Mouse (Mus musculus): ENCODE data around the gene Urm1. TPM values are rescaled to one million over a fixed set of nuclear protein-coding genes. Genes with fewer than 3 reads are reported as not detected.
"Not testable (repeated sequence)": the region's sequence is repeated elsewhere in the genome, so short reads cannot be mapped to it uniquely, and the experiment has no call there.

The Urm1 gene
- polyA plus RNA-seq, 1 experiment, result 31.9 TPM

DNA sequence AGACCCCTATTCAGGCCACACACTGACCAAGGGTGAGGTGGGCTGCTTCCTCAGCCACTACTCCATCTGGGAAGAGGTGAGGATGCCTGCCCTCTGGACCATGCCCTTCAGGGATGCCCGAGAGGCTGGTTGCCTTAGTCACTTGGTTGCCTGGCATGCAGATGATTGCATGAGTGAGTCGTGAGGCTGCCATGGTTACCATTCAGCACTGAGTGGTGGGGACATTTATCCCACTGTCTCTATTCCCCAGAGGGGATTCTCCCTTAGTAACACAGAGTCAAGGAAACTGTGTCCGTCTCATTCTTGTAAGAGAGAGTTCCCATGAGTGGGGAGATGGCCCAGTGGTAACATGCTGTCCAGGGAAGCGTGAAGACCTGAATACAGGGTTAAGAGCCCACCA, 58.2 kb downstream of the Urm1 start:
- 91% methylated on average over 4 of the region's 4 CpGs for WGBS
- no peaks in the 10 kb centered on the region for H3K36me3 ChIP-seq (ENCODE audit: control insufficient read depth, insufficient read depth, low read length)
- H3K4me1 ChIP-seq (ENCODE audit: control insufficient read depth, insufficient read depth, insufficient read length), result no peaks in the 10 kb centered on the region
- TF ChIP-seq POLR2A (IDR thresholded peaks at IDR 0.05; ENCODE audit: low read depth, low read length) (no peak), CTCF (IDR thresholded peaks at IDR 0.05; ENCODE audit: extremely low read depth, insufficient read depth, insufficient read length, insufficient replicate concordance) (no peak)
- no peak for DNase-seq (ENCODE audit: low read depth in 1 of 2, low spot score in 2 of 2)
- no peaks in the 10 kb centered on the region for H3K27me3 ChIP-seq (ENCODE audit: control insufficient read depth, insufficient read depth, low read length)
- no peak overlapping the region for H3K4me3 ChIP-seq (ENCODE audit: extremely low read depth, insufficient read depth, insufficient read length)
- no peak overlapping the region for H3K27ac ChIP-seq (ENCODE audit: insufficient read depth, low read length)

DNA sequence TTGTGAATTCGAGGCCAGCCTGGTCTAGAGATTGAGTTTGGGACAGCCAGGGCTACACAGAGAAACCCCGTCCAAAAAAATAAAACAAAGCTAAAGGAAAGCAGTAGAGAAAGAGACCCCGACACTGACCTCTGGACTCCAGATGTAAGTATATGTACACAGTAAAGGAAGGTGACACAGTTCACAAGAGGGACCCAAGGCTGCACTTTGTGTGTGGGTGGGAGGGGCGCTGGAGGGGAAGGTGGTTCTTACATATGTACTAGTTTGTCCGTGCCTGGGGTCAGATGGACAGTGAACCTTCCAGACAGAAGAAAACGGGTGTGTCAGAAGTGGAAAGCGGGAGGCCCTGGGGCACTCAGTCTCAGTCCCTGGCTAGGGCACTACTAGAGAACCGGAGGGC, 59.3 kb downstream of the Urm1 start:
- WGBS, result 94% methylated on average over 8 of the region's 8 CpGs
- Histone ChIP-seq H3K4me3 (ENCODE audit: extremely low read depth, insufficient read depth, insufficient read length) (no peak overlapping the region), H3K27ac (ENCODE audit: insufficient read depth, low read length) (no peak overlapping the region), H3K36me3 (ENCODE audit: control insufficient read depth, insufficient read depth, low read length) (no peaks in the 10 kb centered on the region), H3K4me1 (ENCODE audit: control insufficient read depth, insufficient read depth, insufficient read length) (no peaks in the 10 kb centered on the region), H3K27me3 (ENCODE audit: control insufficient read depth, insufficient read depth, low read length) (no peaks in the 10 kb centered on the region)
- no peak for TF ChIP-seq CTCF (IDR thresholded peaks at IDR 0.05; ENCODE audit: extremely low read depth, insufficient read depth, insufficient read length, insufficient replicate concordance)
- TF ChIP-seq POLR2A (IDR thresholded peaks at IDR 0.05; ENCODE audit: low read depth, low read length), result no peak
- no peak for DNase-seq (ENCODE audit: low read depth in 1 of 2, low spot score in 2 of 2)

DNA sequence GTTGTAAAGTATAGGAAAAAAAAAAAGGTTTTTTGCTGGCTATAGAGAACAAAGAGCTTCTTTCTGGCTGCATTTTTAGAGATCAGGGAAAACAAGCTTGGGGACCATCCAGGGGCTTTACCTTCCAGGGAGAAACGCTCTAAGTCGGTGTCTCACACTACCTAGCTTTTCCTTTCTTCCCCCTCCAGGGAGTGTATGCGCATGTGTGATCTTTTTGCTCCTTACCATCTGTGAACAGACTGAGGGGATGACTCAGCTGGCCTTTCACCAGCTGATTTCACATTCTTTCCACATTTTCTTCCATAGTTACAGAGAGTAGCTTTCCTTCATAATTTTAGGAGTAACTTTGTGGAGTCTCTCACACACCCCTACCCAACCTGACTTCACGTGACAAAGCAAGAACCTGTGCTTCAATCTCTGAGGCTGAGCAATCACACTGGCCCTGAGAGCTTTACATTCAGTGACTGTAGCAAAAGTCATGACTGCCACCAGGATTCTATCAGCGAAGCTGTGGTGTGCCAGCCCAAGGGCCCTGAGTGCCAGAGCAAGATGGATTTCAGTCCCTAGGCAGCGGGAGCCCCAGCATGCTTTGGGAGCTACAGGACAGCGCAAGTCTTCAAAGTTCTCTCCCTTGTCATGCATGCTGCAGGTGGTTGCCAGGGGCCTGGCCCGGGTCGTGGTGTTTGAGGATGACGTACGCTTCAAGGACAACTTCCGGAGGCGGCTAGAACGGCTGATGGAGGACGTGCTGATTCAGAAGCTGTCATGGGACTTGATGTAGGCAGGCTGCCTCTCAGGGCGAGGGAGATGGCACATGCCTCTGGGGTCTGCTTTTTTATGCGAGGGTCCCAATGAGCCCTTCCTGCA, 60.3 kb downstream of the Urm1 start:
- Histone ChIP-seq H3K27ac (ENCODE audit: insufficient read depth, low read length) (no peak overlapping the region), H3K4me3 (ENCODE audit: extremely low read depth, insufficient read depth, insufficient read length) (no peak overlapping the region), H3K4me1 (ENCODE audit: control insufficient read depth, insufficient read depth, insufficient read length) (no peaks in the 10 kb centered on the region), H3K36me3 (ENCODE audit: control insufficient read depth, insufficient read depth, low read length) (no peaks in the 10 kb centered on the region), H3K27me3 (ENCODE audit: control insufficient read depth, insufficient read depth, low read length) (no peaks in the 10 kb centered on the region)
- no peak for DNase-seq (ENCODE audit: low read depth in 1 of 2, low spot score in 2 of 2)
- 94% methylated on average over 17 of the region's 17 CpGs for WGBS
- TF ChIP-seq CTCF (IDR thresholded peaks at IDR 0.05; ENCODE audit: extremely low read depth, insufficient read depth, insufficient read length, insufficient replicate concordance), result no peak
- no peak for TF ChIP-seq POLR2A (IDR thresholded peaks at IDR 0.05; ENCODE audit: low read depth, low read length)

DNA sequence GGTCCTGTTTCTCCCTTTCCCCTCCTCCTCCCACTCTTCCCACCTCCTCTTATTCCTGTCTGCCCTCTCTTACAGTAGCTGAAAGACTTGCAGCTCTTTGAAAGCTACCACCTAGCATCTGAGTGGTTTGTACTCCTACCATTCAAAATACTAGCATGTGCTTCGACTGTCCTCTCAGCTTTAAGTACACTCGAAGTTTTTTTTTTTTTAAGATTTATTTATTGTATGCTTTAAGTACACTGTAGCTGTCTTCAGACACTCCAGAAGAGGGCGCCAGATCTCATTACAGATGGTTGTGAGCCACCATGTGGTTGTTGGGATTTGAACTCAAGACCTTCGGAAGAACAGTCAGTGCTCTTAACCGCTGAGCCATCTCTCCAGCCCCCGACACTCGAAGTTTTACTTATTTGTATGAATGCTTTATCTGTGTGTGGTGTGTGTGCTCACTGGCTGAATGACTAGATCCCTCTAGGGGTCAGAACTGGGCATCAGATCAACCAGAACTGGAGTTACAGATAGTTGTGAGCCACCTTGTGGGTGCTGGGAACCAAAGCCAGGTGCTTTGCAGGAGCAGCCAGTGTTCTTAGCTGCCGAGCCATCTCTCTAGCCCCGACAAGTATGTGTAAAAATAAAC, 66.9 kb downstream of the Urm1 start:
- peaks cover 10% of the 10 kb centered on the region for H3K4me1 ChIP-seq (ENCODE audit: control insufficient read depth, insufficient read depth, insufficient read length)
- H3K4me3 ChIP-seq (ENCODE audit: extremely low read depth, insufficient read depth, insufficient read length), result not testable (repeated sequence)
- WGBS, result 58% methylated on average over 9 of the region's 9 CpGs

DNA sequence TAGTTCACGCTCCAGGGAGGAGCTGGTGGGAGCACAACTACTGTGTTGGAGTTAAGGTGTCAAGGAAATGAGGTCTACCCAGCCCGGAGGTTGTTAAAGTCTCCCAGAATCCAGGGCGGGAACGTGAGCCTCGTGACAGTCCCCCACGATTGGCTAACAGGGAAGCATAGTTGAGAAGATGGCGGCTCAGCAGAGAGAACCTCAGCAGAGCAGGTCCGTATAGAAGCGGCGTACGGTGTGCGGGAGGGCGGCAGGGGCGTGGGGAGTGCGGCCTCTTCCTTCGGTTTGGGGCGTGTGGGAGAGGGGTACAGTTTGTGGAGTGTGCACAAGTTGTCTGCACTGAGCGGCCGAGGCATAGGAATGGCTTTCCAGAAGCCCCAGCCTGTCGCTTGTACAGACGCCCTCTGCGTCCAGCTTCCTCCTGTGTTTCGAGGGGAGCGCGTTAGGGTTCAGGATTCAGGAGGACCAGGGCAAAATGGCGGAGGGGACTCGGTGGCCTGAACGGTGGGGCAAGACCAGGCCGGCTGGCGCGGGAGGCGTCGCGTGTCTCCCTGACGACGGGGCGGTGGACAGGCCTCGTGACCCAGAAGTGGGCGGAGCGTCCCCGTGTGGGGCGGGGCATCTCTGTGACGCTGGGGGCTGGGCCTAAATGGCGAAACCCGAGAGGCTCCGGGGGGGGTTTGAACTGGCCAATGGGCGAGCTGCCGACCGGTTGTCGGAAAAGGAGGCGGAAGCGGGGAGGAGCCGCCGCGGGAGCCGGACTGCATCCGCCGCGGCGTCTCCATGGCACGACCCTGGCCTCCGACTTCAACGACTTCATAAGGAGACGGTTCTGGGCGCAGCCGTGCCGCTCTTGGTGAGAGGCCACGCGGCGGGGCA, 69.4 kb downstream of the Urm1 start, which contains the start of gene Odf2:
Odf2 (plus strand) TSS at position 156 of the 879 bp plus-strand sequence.
- DNase-seq (ENCODE audit: low read depth in 1 of 2, low spot score in 2 of 2), result peak; percentile 96 to 100
- no peaks in the 10 kb centered on the region for H3K27me3 ChIP-seq (ENCODE audit: control insufficient read depth, insufficient read depth, low read length)
- WGBS, result 1% methylated on average over 61 of the region's 70 CpGs

More for the DNA sequence above, 66.9 kb downstream of the Urm1 start:
- not testable (repeated sequence) for DNase-seq (ENCODE audit: low read depth in 1 of 2, low spot score in 2 of 2); H3K36me3 ChIP-seq (ENCODE audit: control insufficient read depth, insufficient read depth, low read length); H3K27ac ChIP-seq (ENCODE audit: insufficient read depth, low read length); H3K27me3 ChIP-seq (ENCODE audit: control insufficient read depth, insufficient read depth, low read length)

DNA sequence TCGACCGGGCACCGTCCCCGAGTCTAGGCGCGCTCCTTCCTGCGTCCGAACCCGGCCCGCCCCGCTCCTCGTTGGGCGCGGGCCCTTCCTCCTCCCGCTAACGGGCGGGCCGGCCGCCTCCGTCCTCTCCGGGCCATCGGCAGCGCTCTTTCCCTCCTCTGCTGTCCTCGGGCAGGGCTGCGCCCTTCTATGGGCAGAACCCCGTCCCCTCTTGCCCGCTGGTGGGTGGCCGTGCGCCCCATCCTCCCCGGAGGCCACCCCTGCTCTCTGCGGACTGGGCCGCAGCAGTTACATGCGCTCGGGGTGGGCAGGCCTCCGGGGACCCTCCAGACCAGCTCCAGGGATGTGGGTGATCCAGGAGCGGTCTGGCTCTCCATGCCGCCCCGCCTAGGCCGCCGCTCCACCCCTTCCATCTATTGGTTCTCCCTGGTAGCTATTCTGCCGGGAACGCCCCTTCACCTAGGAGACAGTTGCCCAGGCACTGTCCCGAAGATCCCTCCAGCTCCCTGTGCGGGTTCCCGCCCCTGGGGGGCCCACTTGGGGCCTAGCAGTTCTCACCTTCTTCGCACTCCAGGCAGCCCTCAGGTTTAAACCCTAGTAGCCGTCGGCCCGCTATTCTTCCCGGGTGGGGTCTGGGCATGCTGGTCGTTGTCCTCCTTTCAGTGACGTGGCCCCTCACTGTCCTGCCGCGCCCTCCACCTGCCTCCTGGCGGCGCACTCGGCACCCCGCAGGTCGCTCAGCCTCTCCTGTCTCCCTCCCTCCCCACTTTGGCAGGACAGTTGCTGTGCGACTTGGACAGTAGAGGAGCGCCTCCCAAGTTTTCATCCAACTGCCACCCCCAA, 70.3 kb downstream of the Urm1 start:
- peak in 1 of 2 experiments; percentile 39 for DNase-seq (ENCODE audit: low read depth in 1 of 2, low spot score in 2 of 2)
- peaks cover 20% of the 10 kb centered on the region for H3K36me3 ChIP-seq (ENCODE audit: control insufficient read depth, insufficient read depth, low read length)
- peak overlapping the region; percentile 99 for H3K4me3 ChIP-seq (ENCODE audit: extremely low read depth, insufficient read depth, insufficient read length)
- peak overlapping the region; percentile 64 for H3K27ac ChIP-seq (ENCODE audit: insufficient read depth, low read length)
- H3K4me1 ChIP-seq (ENCODE audit: control insufficient read depth, insufficient read depth, insufficient read length), result peaks cover 10% of the 10 kb centered on the region
- 1% methylated on average over 58 of the region's 61 CpGs for WGBS
- no peak for TF ChIP-seq POLR2A (IDR thresholded peaks at IDR 0.05; ENCODE audit: low read depth, low read length)
- peak; percentile 8; the same call in 1 of the 2 replicates for TF ChIP-seq CTCF (IDR thresholded peaks at IDR 0.05; ENCODE audit: extremely low read depth, insufficient read depth, insufficient read length, insufficient replicate concordance)
- H3K27me3 ChIP-seq (ENCODE audit: control insufficient read depth, insufficient read depth, low read length), result no peaks in the 10 kb centered on the region

More for the DNA sequence above, 69.4 kb downstream of the Urm1 start, which contains the start of gene Odf2:
- peaks cover 10% of the 10 kb centered on the region for H3K4me1 ChIP-seq (ENCODE audit: control insufficient read depth, insufficient read depth, insufficient read length)
- H3K27ac ChIP-seq (ENCODE audit: insufficient read depth, low read length), result peak within 1 kb of the TSS; percentile 64
- peak within 1 kb of the TSS; percentile 99 for H3K4me3 ChIP-seq (ENCODE audit: extremely low read depth, insufficient read depth, insufficient read length)
- peaks cover 14% of the 10 kb centered on the region for H3K36me3 ChIP-seq (ENCODE audit: control insufficient read depth, insufficient read depth, low read length)
- TF ChIP-seq CTCF (IDR thresholded peaks at IDR 0.05; ENCODE audit: extremely low read depth, insufficient read depth, insufficient read length, insufficient replicate concordance) (no peak), POLR2A (IDR thresholded peaks at IDR 0.05; ENCODE audit: low read depth, low read length) (peak; percentile 49)
